Mouse (Mus musculus) G1E (cell line): ENCODE measurements around the gene Rrad.

Source experiments
- CTCF ChIP-seq: IDR thresholded peaks from 2 replicates; pipeline ENCODE4 v1.5.1; 2012; ENCODE audit warnings: low read depth, low read length, inconsistent platforms, mixed read lengths
- GATA1 ChIP-seq: IDR thresholded peaks from 2 replicates; pipeline ENCODE4 v1.6.1; 2012; ENCODE audit warnings: borderline replicate concordance, low read length, inconsistent platforms, mixed read lengths
- GATA2 ChIP-seq: IDR thresholded peaks from 2 replicates; pipeline ENCODE4 v1.6.1; 2012; ENCODE audit warnings: low read depth, low read length, inconsistent platforms, borderline replicate concordance
- TAL1 ChIP-seq: conservative IDR thresholded peaks from 2 replicates; pipeline ENCODE4 v1.6.1; 2012; ENCODE audit warnings: low read depth, low read length, inconsistent platforms, mixed read lengths

DNA sequence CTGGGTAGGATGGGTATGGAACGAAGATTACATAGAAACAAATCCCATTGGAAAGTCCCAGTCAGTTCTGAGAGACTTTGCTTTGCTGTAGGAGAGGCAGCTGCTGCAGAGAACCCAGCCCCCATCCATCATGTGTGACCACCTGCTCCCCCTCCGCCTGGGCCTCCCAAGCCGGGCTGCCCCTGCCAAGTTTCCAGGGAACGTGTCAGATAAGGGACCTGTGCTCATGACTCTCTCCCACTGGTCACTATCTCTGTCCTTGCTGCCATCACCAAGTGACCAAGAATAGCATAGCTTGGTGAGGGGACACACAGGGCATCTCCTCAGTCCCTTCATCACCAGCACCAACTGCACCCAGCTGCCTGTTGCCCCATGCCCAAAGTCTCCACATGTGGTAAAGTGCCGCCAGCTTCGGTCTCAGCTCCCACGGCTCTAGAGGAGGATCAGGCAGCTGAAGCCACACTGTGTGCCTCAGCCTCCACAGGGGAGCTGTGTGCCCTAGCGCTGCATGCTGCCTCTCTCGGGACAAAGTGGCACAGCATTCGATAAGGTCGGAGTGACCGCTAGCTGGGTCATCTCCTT lies 20.9 kb downstream of the Rrad start:
- TF ChIP-seq GATA1 (no peak), CTCF (no peak), TAL1 (no peak), GATA2 (no peak)
